Comparison of ENCODE assay signal across 9 mouse cellular contexts in the genomic region with DNA sequence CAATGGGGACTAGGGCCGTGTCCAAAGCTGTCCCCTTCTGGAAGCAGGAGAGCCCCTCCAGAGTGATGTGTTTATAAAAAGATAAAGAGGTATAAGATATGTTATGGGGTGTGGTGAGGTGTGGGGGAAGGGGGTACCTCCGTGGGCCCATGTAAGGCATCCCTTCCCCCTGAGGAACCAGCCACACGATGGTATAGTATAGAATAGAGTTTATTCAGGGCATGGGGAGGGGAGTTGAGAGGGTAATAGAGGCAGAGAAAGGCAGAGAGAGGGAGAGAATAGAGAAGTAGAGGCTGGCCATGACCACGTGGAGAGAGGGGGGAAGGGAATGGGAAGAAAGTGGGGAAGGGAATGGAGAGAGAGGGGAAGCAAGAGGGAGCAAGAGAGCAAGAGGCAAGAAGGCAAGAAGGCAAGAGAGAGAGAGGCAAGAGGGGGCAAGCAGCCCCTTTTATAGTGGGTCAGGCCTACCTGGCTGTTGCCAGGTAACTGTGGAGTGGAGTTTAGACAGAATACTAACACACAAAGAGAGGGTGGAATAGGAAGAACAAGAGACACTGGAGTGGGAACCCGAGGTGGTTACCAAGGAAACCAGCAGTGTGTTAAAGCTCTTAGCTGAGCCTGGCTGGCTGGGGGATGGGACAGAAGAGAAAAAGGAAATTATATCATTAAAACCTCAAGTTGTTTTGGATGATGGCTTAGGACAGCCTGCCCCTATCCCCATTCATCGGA. TPM values are rescaled to one million over a fixed set of nuclear protein-coding genes. Genes with fewer than 3 reads are reported as not detected.
DNase-seq lines count a peak whose midpoint lies in the region; ATAC-seq and TF ChIP-seq lines count a peak whose summit lies in the region.
"Had no signal": no experiment of that assay in that cellular context is flagged by ENCODE, and none has a peak within 500 bp of the region (broad histone marks: within the 10 kb centered on the region; RNA-seq: fewer than 3 reads in every experiment).

No protein-coding gene starts in this region.

- peak overlapping the region; percentile 44; the same call in 1 of the 2 replicates for H3K27ac ChIP-seq in forebrain, embryonic 10.5 days
- peak overlapping the region; percentile 74 for H3K27ac ChIP-seq in layer of hippocampus, adult 2 months
- 0 out of 2 replicates have a peak overlapping the region, but pooled peaks have one; percentile 44 for H3K27ac ChIP-seq in neural tube, embryonic 14.5 days (ENCODE audit: low read depth, low read length)
- H3K27ac ChIP-seq: liver, embryonic 13.5 days had no signal

- H3K36me3 ChIP-seq in forebrain, embryonic 10.5 days (replicated peaks): no peaks in the 10 kb centered on the region
- no peaks in the 10 kb centered on the region for H3K36me3 ChIP-seq in neural tube, embryonic 14.5 days (ENCODE audit: control insufficient read depth, insufficient read depth, low read length)
- H3K36me3 ChIP-seq: G1E; liver, embryonic 13.5 days had no signal

- TF ChIP-seq CTCF in layer of hippocampus, adult 2 months (conservative IDR thresholded peaks at IDR 0.05): no peak

- peak; percentile 88; the same call in 1 of the 2 replicates for ATAC-seq in neural tube, embryonic 14.5 days (ENCODE audit: low read depth)

- DNase-seq in brain, adult 2 months (ENCODE audit: low read depth, low spot score): peak; percentile 78
- DNase-seq in forebrain, embryonic 10.5 days (ENCODE audit: extremely low spot score, low spot score): no peak
- DNase-seq in layer of hippocampus, adult 2 months (ENCODE audit: low spot score in 2 of 2): peak; percentile 42
- no peak for DNase-seq in Muller cell, postnatal 12 days (ENCODE audit: inconsistent ontology term)
- DNase-seq in cerebellum, postnatal 14 days: no peak
- no peak for DNase-seq in ovary, adult 18-20 months (ENCODE audit: low spot score)
- DNase-seq: liver, embryonic 13.5 days had no signal

- H3K4me3 ChIP-seq in forebrain, embryonic 10.5 days: no peak overlapping the region
- no peak overlapping the region for H3K4me3 ChIP-seq in layer of hippocampus, adult 2 months
- no peak overlapping the region for H3K4me3 ChIP-seq in neural tube, embryonic 14.5 days (ENCODE audit: low read depth, low read length)
- H3K4me3 ChIP-seq: liver, embryonic 13.5 days had no signal

- no peaks in the 10 kb centered on the region for H3K9me3 ChIP-seq in forebrain, embryonic 10.5 days
- no peaks in the 10 kb centered on the region for H3K9me3 ChIP-seq in neural tube, embryonic 14.5 days (ENCODE audit: control insufficient read depth, low read length)
- H3K9me3 ChIP-seq: G1E; liver, embryonic 13.5 days had no signal

- H3K4me1 ChIP-seq in forebrain, embryonic 10.5 days: peaks cover 14% of the 10 kb centered on the region
- H3K4me1 ChIP-seq in neural tube, embryonic 14.5 days (ENCODE audit: control insufficient read depth, insufficient read depth, low read length): no peaks in the 10 kb centered on the region
- H3K4me1 ChIP-seq: liver, embryonic 13.5 days had no signal

- 52% methylated on average over 6 of the region's 6 CpGs for WGBS in forebrain, embryonic 10.5 days
- 47% methylated on average over 6 of the region's 6 CpGs for WGBS in neural tube, embryonic 14.5 days

- H3K27me3 ChIP-seq in forebrain, embryonic 10.5 days (ENCODE audit: poor library complexity, severe bottlenecking): peaks cover 91% of the 10 kb centered on the region
- H3K27me3 ChIP-seq in neural tube, embryonic 14.5 days (ENCODE audit: control insufficient read depth, insufficient read depth, low read length): no peaks in the 10 kb centered on the region
- H3K27me3 ChIP-seq: liver, embryonic 13.5 days had no signal

- no peak overlapping the region for H3K4me2 ChIP-seq in neural tube, embryonic 14.5 days (ENCODE audit: low read depth, low read length)
- H3K4me2 ChIP-seq: liver, embryonic 13.5 days had no signal

- no peak overlapping the region for H3K9ac ChIP-seq in neural tube, embryonic 14.5 days (replicated peaks; ENCODE audit: low read depth, low read length)
- H3K9ac ChIP-seq: liver, embryonic 13.5 days had no signal

RNA-seq across cellular contexts. Expression of gene Cxcr3, which starts 6.4 kb away (rescaled TPM):
- 0.20 and 0.31 TPM in 2 replicates for polyA plus RNA-seq in forebrain, embryonic 10.5 days (2016; fragmentation: Nextera tagmentation; extraction: Ambion mirVana)
- under 1 TPM in 1 of 2 experiments, not detected in 1; 0.20 TPM for total RNA-seq in layer of hippocampus, adult 2 months (2021)
- 0.15 TPM in 1 of 2 replicates, not detected in the other for polyA plus RNA-seq in neural tube, embryonic 14.5 days (2014; fragmentation: Nextera tagmentation; extraction: Ambion mirVana)
- total RNA-seq: G1E had no signal
- polyA plus RNA-seq: G1E had no signal

RNA-seq across cellular contexts. Expression of gene Gm4779, which starts 53.7 kb away (rescaled TPM):
- not detected in 2 replicates for polyA plus RNA-seq in forebrain, embryonic 10.5 days (2016; fragmentation: Nextera tagmentation; extraction: Ambion mirVana)
- under 1 TPM; 0.64 to 0.67 TPM for total RNA-seq in layer of hippocampus, adult 2 months (2021)
- polyA plus RNA-seq in neural tube, embryonic 14.5 days (2014; fragmentation: Nextera tagmentation; extraction: Ambion mirVana): not detected in 2 replicates
- total RNA-seq: G1E had no signal
- polyA plus RNA-seq: G1E had no signal

RNA-seq across cellular contexts. Expression of gene 8030474K03Rik, which starts 54.0 kb away (rescaled TPM):
- polyA plus RNA-seq in forebrain, embryonic 10.5 days (2016; fragmentation: Nextera tagmentation; extraction: Ambion mirVana): 0.16 TPM in 1 of 2 replicates, not detected in the other
- total RNA-seq in layer of hippocampus, adult 2 months (2021): not detected
- polyA plus RNA-seq in neural tube, embryonic 14.5 days (2014; fragmentation: Nextera tagmentation; extraction: Ambion mirVana): not detected in 2 replicates
- total RNA-seq: G1E had no signal
- polyA plus RNA-seq: G1E had no signal

Comparison
In these comparisons a context has a peak if more than half of its experiments do, and no peak if none do; other contexts are left out.
1. DNase-seq: peak in brain, adult 2 months (single experiment) and layer of hippocampus, adult 2 months (2 of 2); none in forebrain, embryonic 10.5 days (single experiment), Muller cell, postnatal 12 days (single experiment), cerebellum, postnatal 14 days (0 of 2) and ovary, adult 18-20 months (single experiment).
2. Peak in every context shown above with its lines, with median percentiles within 50 percentile points of each other: H3K27ac ChIP-seq.